Mouse (Mus musculus): ENCODE results near the gene Ank3.

DNA sequence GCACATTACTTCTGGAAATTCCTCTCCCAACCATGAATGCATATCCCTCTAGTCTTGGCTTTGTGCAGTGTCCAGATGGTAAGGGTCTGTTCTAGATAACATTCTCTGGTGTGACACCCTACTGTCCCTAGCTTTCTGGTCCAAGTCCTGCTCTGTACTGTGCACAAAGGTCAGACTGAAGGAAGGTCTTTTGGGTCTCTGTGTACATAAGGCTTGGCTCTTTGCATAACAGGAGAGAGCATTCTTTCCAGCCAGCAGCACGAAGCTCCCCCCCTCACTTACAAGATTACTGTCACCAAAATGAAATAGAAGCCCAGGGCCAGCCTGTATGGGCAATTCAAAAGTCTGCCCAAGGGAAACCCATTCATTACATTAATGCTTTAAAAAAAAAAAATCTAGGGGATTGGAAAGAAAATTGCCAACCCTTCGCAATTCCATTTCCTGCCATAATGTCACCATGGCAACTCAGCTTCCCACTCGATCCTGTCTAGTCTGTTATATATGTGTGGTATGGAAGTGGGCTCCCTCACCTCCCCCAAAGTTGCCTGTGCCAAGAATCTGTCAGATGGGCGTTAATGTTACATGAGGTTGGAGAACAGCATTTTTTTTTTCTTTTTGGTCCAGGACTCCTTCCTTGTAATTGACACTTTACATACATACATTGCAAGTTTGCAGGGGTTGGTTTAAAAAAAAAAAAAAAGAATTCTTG is 460.5 kb downstream of the Ank3 start:
- TF ChIP-seq CTCF (IDR thresholded peaks at IDR 0.05; ENCODE audit: insufficient read depth, low read length) = no peak
- TF ChIP-seq POLR2A (IDR thresholded peaks at IDR 0.05; ENCODE audit: borderline replicate concordance, extremely low read depth, low read depth, low read length) = no peak

Measured in lung, adult 2 months (tissue).